Mouse (Mus musculus): ENCODE results near the gene Olfr206.
"Not testable (repeated sequence)": the region's sequence is repeated elsewhere in the genome, so short reads cannot be mapped to it uniquely, and the experiment has no call there.

The Olfr206 gene

DNA sequence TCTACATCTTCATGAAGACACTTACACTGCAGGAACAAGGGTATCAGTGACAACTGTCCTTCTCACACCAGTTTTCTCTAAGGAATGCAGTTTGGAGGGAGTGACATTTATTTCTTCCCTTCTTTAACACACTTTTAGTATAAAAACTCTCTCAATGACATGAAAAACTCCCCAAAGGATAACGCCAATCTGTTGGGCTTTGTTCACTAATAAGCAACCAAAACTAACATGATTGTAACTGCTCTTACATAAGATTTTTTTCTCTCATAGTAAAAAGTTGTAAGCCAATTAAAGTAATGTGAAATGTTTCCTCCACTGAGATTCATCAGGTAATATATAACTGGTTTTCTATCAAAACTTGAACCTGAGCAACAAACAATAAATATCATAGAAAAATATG, at the start of gene Olfr206:
Olfr206 (minus strand) TSS at position 101 of the 400 bp plus-strand sequence.
- DNase-seq (ENCODE audit: low read depth, low spot score): no peak

- no peak for DNase-seq (ENCODE audit: low read depth, low spot score)
Measured at GRCm38 (mm10) chr16:59393300-59393699, 44.3 kb upstream of the Olfr206 start.

DNA sequence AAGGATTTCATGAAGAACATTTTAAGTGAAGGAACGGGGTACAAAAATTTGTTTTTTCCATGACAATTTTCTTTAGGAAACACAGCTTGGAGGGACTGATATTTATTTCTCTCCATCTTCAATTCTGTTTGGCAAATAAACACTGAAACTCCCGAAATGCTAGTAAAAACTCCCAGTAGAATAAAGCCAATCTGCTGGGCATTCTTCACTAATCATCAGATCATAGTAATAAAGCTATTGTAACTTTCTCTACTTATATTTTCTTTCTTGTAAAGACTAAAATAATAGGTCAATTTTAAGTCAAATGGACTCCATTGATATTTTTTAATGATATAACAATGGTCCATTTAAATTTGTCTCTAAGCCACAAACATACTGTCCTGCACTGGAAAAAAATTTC, 14.8 kb upstream of the Olfr206 start, which contains the start of gene Olfr209:
Olfr209 (minus strand) TSS at position 101 of the 400 bp plus-strand sequence.
- no peak for DNase-seq (ENCODE audit: low read depth, low spot score)

- no peak for DNase-seq (ENCODE audit: low read depth, low spot score)
Measured at GRCm38 (mm10) chr16:59331038-59331437, 18.0 kb downstream of the Olfr206 start, which contains the start of gene Olfr205. Gene Olfr205 (minus strand): TSS chr16:59331138.

- not testable (repeated sequence) for DNase-seq (ENCODE audit: low read depth, low spot score)
Measured at GRCm38 (mm10) chr16:59323262-59323661, 25.8 kb downstream of the Olfr206 start.

DNA sequence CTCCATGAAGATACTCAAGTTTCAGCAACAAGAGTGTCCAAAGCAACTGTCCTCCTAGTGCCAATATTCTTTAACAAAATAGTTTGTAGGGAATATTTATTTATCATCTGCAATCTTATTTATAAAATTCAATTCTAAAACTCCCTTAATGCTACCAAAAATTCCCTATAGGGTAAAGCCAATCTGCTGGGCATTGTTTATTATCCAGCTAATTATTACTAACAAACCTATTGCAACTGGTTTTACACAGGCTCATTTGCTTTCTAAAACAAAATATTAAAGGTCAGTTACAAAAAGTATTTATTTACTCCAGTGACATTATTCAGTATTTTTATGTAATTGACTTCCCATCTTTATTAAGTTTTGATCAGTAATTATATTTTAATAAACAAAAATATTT, 30.9 kb downstream of the Olfr206 start, which contains the start of gene Olfr204:
Olfr204 (minus strand) TSS at position 101 of the 400 bp plus-strand sequence.
- no peak for DNase-seq (ENCODE audit: low read depth, low spot score)

DNA sequence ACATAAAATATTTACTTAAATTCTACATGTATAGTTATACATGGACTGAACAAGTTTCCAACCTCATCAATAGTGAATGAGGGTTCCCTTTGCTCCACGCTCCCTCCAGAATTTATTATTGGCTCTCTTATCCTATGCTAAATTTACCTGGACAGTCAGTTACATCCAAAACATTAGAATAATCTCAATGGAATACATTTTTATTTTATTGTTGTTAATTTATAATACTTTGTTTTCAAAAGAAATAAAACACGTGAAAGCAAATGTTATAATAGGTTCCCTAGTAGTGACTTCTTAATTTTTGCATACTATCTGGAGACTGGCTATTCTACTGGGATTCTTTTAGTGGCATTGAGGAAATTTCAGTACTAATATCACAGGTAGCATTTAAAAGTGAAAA, 50.5 kb downstream of the Olfr206 start, which contains the start of gene Olfr203:
Olfr203 (plus strand) TSS at position 301 of the 400 bp plus-strand sequence.
- DNase-seq (ENCODE audit: low read depth, low spot score): no peak
